Mouse (Mus musculus): ENCODE measurements around the gene AV320801. TPM values are rescaled to one million over a fixed set of nuclear protein-coding genes. Genes with fewer than 3 reads are reported as not detected.
"Not testable (repeated sequence)": the region's sequence is repeated elsewhere in the genome, so short reads cannot be mapped to it uniquely, and the experiment has no call there.

Gene AV320801
- polyA plus RNA-seq (2015; fragmentation: Nextera tagmentation; extraction: Ambion mirVana): not detected in 2 replicates

DNA sequence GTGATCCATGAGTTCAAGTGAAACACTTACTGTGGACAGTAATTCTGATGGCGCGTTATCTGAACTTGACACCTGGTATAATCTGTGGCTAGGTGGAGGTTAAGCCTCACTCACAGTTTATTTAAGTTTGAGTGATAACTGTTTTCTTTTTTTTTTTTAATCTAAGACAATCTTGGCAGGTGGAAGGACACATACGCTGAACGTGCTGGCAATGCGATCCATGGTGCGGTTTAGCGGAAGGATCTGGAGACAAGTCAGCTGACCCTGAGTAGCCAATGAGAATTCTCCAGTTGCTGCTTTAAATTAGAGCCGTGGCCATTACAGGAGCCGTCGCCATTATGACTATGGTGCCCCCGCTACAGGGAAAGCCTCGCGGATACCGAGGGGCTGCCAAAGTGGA is at the start of gene AV320801:
AV320801 (plus strand) TSS at position 301 of the 400 bp plus-strand sequence.
- H3K27me3 ChIP-seq (replicated peaks; ENCODE audit: control insufficient read depth, insufficient read depth, low read length); H3K9ac ChIP-seq (ENCODE audit: low read depth, low read length); H3K27ac ChIP-seq (ENCODE audit: low read depth, low read length); ATAC-seq; H3K4me2 ChIP-seq (replicated peaks; ENCODE audit: low read depth); H3K4me3 ChIP-seq (ENCODE audit: low read depth, low read length); H3K9me3 ChIP-seq (ENCODE audit: control insufficient read depth); H3K4me1 ChIP-seq (replicated peaks; ENCODE audit: control insufficient read depth, insufficient read depth, low read length); H3K36me3 ChIP-seq (ENCODE audit: control insufficient read depth, insufficient read depth): not testable (repeated sequence)
- WGBS: 95% methylated on average over 5 of the region's 14 CpGs

DNA sequence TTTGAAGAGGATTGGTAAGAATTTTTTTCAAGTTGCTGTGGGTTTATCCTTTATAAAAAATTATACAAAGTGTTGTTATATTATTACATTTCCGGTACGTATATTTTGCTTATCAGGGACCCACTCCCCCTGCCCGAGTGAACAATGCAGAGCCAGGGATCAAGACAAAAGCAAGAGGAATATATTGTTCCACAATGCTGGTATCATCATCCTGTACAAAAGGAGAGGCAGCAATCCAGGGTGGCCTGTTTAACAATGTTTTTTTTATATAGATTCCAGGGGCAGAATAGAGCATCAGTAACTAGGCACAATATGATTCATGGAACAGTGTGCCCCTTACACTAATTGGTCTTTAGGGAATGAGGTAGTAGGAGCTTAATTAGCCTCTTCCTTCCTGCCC is 30.2 kb upstream of the AV320801 start:
- not testable (repeated sequence) for H3K4me2 ChIP-seq (replicated peaks; ENCODE audit: low read depth); H3K27ac ChIP-seq (ENCODE audit: low read depth, low read length); ATAC-seq; H3K9ac ChIP-seq (ENCODE audit: low read depth, low read length); H3K4me1 ChIP-seq (replicated peaks; ENCODE audit: control insufficient read depth, insufficient read depth, low read length); H3K4me3 ChIP-seq (ENCODE audit: low read depth, low read length); H3K36me3 ChIP-seq (ENCODE audit: control insufficient read depth, insufficient read depth); H3K27me3 ChIP-seq (replicated peaks; ENCODE audit: control insufficient read depth, insufficient read depth, low read length); H3K9me3 ChIP-seq (ENCODE audit: control insufficient read depth)
- no CpG with 5 or more reads among the region's 3 CpGs for WGBS

GRCm38 (mm10) chrX:135481902-135482301 is 12.5 kb upstream of the AV320801 start:
- not testable (repeated sequence) for H3K27ac ChIP-seq (ENCODE audit: low read depth, low read length); H3K4me3 ChIP-seq (ENCODE audit: low read depth, low read length); H3K9me3 ChIP-seq (ENCODE audit: control insufficient read depth); H3K9ac ChIP-seq (ENCODE audit: low read depth, low read length); H3K27me3 ChIP-seq (replicated peaks; ENCODE audit: control insufficient read depth, insufficient read depth, low read length); ATAC-seq; H3K4me2 ChIP-seq (replicated peaks; ENCODE audit: low read depth); H3K36me3 ChIP-seq (ENCODE audit: control insufficient read depth, insufficient read depth); H3K4me1 ChIP-seq (replicated peaks; ENCODE audit: control insufficient read depth, insufficient read depth, low read length)
- WGBS: no CpG with 5 or more reads among the region's 6 CpGs

GRCm38 (mm10) chrX:135483183-135483582 is 11.2 kb upstream of the AV320801 start:
- not testable (repeated sequence) for H3K9ac ChIP-seq (ENCODE audit: low read depth, low read length); H3K27ac ChIP-seq (ENCODE audit: low read depth, low read length); H3K4me1 ChIP-seq (replicated peaks; ENCODE audit: control insufficient read depth, insufficient read depth, low read length); H3K9me3 ChIP-seq (ENCODE audit: control insufficient read depth); ATAC-seq; H3K4me2 ChIP-seq (replicated peaks; ENCODE audit: low read depth); H3K4me3 ChIP-seq (ENCODE audit: low read depth, low read length); H3K27me3 ChIP-seq (replicated peaks; ENCODE audit: control insufficient read depth, insufficient read depth, low read length); H3K36me3 ChIP-seq (ENCODE audit: control insufficient read depth, insufficient read depth)
- no CpG with 5 or more reads among the region's 3 CpGs for WGBS

Other genes with a start within 250 kb of the AV320801 start
- gene Pramel3, start 192.3 kb upstream of the AV320801 start, polyA plus RNA-seq (2015; fragmentation: Nextera tagmentation; extraction: Ambion mirVana): not detected in 2 replicates
- not detected in 2 replicates for gene Gm5128, start 121.3 kb upstream of the AV320801 start, polyA plus RNA-seq (2015; fragmentation: Nextera tagmentation; extraction: Ambion mirVana)
- gene Gm7903, start 60.8 kb upstream of the AV320801 start, polyA plus RNA-seq (2015; fragmentation: Nextera tagmentation; extraction: Ambion mirVana): not detected in 2 replicates
- gene Nxf7, start 104.2 kb downstream of the AV320801 start, polyA plus RNA-seq (2015; fragmentation: Nextera tagmentation; extraction: Ambion mirVana): 0.80 and 0.90 TPM in 2 replicates
- gene Prame, start 133.1 kb downstream of the AV320801 start, polyA plus RNA-seq (2015; fragmentation: Nextera tagmentation; extraction: Ambion mirVana): not detected in 2 replicates
- not detected in 2 replicates for gene Tcp11x2, start 199.2 kb downstream of the AV320801 start, polyA plus RNA-seq (2015; fragmentation: Nextera tagmentation; extraction: Ambion mirVana)
- not detected in 2 replicates for gene Tmsb15a, start 230.7 kb downstream of the AV320801 start, polyA plus RNA-seq (2015; fragmentation: Nextera tagmentation; extraction: Ambion mirVana)
- gene Armcx5, start 248.1 kb downstream of the AV320801 start, polyA plus RNA-seq (2015; fragmentation: Nextera tagmentation; extraction: Ambion mirVana): 4.3 and 4.8 TPM in 2 replicates
- 11.0 and 12.5 TPM in 2 replicates for gene Gprasp1, start 248.1 kb downstream of the AV320801 start, polyA plus RNA-seq (2015; fragmentation: Nextera tagmentation; extraction: Ambion mirVana)